Mouse (Mus musculus) testis, adult 2 months (tissue): ENCODE results near the gene Spc24. TPM values are rescaled to one million over a fixed set of nuclear protein-coding genes. Genes with fewer than 3 reads are reported as not detected.
A peak's percentile ranks its signal among the peaks of the same experiment; 100 is the strongest.

Experiments used
- H3K27ac ChIP-seq: fragments of 200-500 bp; 2 replicates; pipeline ENCODE4 v1.5.1; 2012; ENCODE audit warnings: low read depth, low read length; ENCODE audit not compliant: control insufficient read depth, insufficient read depth
- H3K27me3 ChIP-seq: fragments of 200-500 bp; 2 replicates; pipeline ENCODE4 v1.6.1; 2012; ENCODE audit warnings: mild to moderate bottlenecking, low read length, moderate library complexity; ENCODE audit not compliant: control insufficient read depth, insufficient read depth
- H3K36me3 ChIP-seq: fragments of 200-500 bp; 2 replicates; pipeline ENCODE4 v1.6.1; 2012; ENCODE audit warnings: mild to moderate bottlenecking, low read length; ENCODE audit not compliant: control insufficient read depth, insufficient read depth
- H3K4me1 ChIP-seq: fragments of 200-500 bp; 2 replicates; pipeline ENCODE4 v1.6.1; 2012; ENCODE audit warnings: low read length; ENCODE audit not compliant: control insufficient read depth, insufficient read depth
- H3K4me3 ChIP-seq: fragments of 200-500 bp; 2 replicates; pipeline ENCODE4 v1.5.1; 2012; ENCODE audit warnings: low read depth, mild to moderate bottlenecking, low read length, moderate library complexity, mixed read lengths; ENCODE audit not compliant: control insufficient read depth
- CTCF ChIP-seq: fragments of 200-500 bp; IDR thresholded peaks from 2 replicates; pipeline ENCODE4 v1.5.1; 2012; ENCODE audit warnings: low read depth, mild to moderate bottlenecking, inconsistent platforms, low read length, moderate library complexity; ENCODE audit not compliant: control insufficient read depth, insufficient read depth, insufficient replicate concordance
- POLR2A ChIP-seq: fragments of 200-500 bp; IDR thresholded peaks from 2 replicates; pipeline ENCODE4 v1.6.1; 2012; ENCODE audit warnings: low read depth, mild to moderate bottlenecking, inconsistent platforms, low read length, moderate library complexity; ENCODE audit not compliant: control insufficient read depth
- polyA plus RNA-seq: library from polyadenylated mRNA; depleted of rRNA; stranded (reverse); fragments of >200 nt; gene quantifications from 2 replicates; pipeline ENCODE4 v1.2.3, GENCODE M21; 2012

The Spc24 gene
- polyA plus RNA-seq, 1 experiment: 16.5 TPM

GRCm38 (mm10) chr9:21764084-21764999, 4.2 kb upstream of the Spc24 start:
- Histone ChIP-seq H3K4me1 (peaks cover 13% of the 10 kb centered on the region), H3K4me3 (no peak overlapping the region), H3K27ac (no peak overlapping the region), H3K27me3 (no peaks in the 10 kb centered on the region), H3K36me3 (no peaks in the 10 kb centered on the region)
- no peak for TF ChIP-seq POLR2A
- no peak for TF ChIP-seq CTCF

- Histone ChIP-seq H3K4me1 (peaks cover 11% of the 10 kb centered on the region), H3K36me3 (no peaks in the 10 kb centered on the region), H3K27ac (no peak overlapping the region), H3K27me3 (no peaks in the 10 kb centered on the region), H3K4me3 (no peak overlapping the region)
- no peak for TF ChIP-seq CTCF
- TF ChIP-seq POLR2A: no peak
These were observed 2.0 kb upstream of the Spc24 start for GRCm38 (mm10) chr9:21762135-21762534.

GRCm38 (mm10) chr9:21759718-21760117, 385 bp downstream of the Spc24 start:
- Histone ChIP-seq H3K4me1 (peaks cover 6% of the 10 kb centered on the region), H3K27ac (peak overlapping the region; percentile 89), H3K4me3 (peak overlapping the region; percentile 98), H3K36me3 (no peaks in the 10 kb centered on the region), H3K27me3 (no peaks in the 10 kb centered on the region)
- TF ChIP-seq POLR2A: no peak
- TF ChIP-seq CTCF: no peak

GRCm38 (mm10) chr9:21758576-21759529, 1.2 kb downstream of the Spc24 start:
- no peak overlapping the region for H3K27ac ChIP-seq
- H3K4me1 ChIP-seq: peaks cover 6% of the 10 kb centered on the region
- H3K36me3 ChIP-seq: no peaks in the 10 kb centered on the region
- TF ChIP-seq CTCF (no peak), POLR2A (no peak)
- H3K27me3 ChIP-seq: no peaks in the 10 kb centered on the region
- H3K4me3 ChIP-seq: no peak overlapping the region

GRCm38 (mm10) chr9:21754516-21755321, 5.4 kb downstream of the Spc24 start:
- no peak for TF ChIP-seq CTCF
- no peak for TF ChIP-seq POLR2A
- no peaks in the 10 kb centered on the region for H3K27me3 ChIP-seq
- no peak overlapping the region for H3K4me3 ChIP-seq
- no peak overlapping the region for H3K27ac ChIP-seq
- H3K4me1 ChIP-seq: peaks cover 7% of the 10 kb centered on the region
- H3K36me3 ChIP-seq: no peaks in the 10 kb centered on the region

- Histone ChIP-seq H3K4me1 (peaks cover 4% of the 10 kb centered on the region), H3K36me3 (no peaks in the 10 kb centered on the region), H3K4me3 (no peak overlapping the region), H3K27me3 (no peaks in the 10 kb centered on the region), H3K27ac (no peak overlapping the region)
- TF ChIP-seq POLR2A (no peak), CTCF (no peak)
These were observed 6.1 kb downstream of the Spc24 start for GRCm38 (mm10) chr9:21754003-21754402.
